Mouse (Mus musculus) forebrain, embryonic 14.5 days (tissue): ENCODE measurements around the gene Mak. TPM values are rescaled to one million over a fixed set of nuclear protein-coding genes. Genes with fewer than 3 reads are reported as not detected.

Experiments
- ATAC-seq: fragments of 200-750 bp; cut with Nextera tagmentation; 2 replicates; pipeline ENCODE4 v1.8.0; 2017; ENCODE audit warnings: mild to moderate bottlenecking, moderate library complexity
- DNase-seq: peaks from one replicate; pipeline ENCODE4 v3.0.0-alpha.2; 2015; ENCODE audit warnings: low spot score
- H3K27ac ChIP-seq: fragments of 300-500 bp; sonication (generic); 2 replicates; pipeline ENCODE4 v1.5.1; 2014; ENCODE audit warnings: low read depth, mild to moderate bottlenecking, control low read depth, low read length, moderate library complexity
- H3K27me3 ChIP-seq: fragments of 300-500 bp; sonication (generic); replicated peaks from 2 replicates; pipeline ENCODE4 v1.6.1; 2014; ENCODE audit warnings: low read length, control low read depth, mixed read lengths; ENCODE audit not compliant: control insufficient read depth, insufficient read depth
- H3K36me3 ChIP-seq: fragments of 300-500 bp; sonication (generic); 2 replicates; pipeline ENCODE4 v1.6.1; 2014; ENCODE audit warnings: low read length, control low read depth; ENCODE audit not compliant: control insufficient read depth, insufficient read depth
- H3K4me1 ChIP-seq: fragments of 300-500 bp; sonication (generic); 2 replicates; pipeline ENCODE4 v1.6.1; 2014; ENCODE audit warnings: antibody characterized with exemption, low read length, control low read depth; ENCODE audit not compliant: control insufficient read depth, insufficient read depth
- H3K4me2 ChIP-seq: fragments of 300-500 bp; sonication (generic); 2 replicates; pipeline ENCODE4 v1.6.1; 2014; ENCODE audit warnings: mild to moderate bottlenecking, control low read depth, low read length
- H3K4me3 ChIP-seq: fragments of 300-500 bp; sonication (generic); 2 replicates; pipeline ENCODE4 v1.5.1; 2014; ENCODE audit warnings: low read depth, low read length, control low read depth
- H3K9ac ChIP-seq: fragments of 300-500 bp; sonication (generic); 2 replicates; pipeline ENCODE4 v1.6.1; 2014; ENCODE audit warnings: mild to moderate bottlenecking, low read length, control low read depth, moderate library complexity
- H3K9me3 ChIP-seq: fragments of 300-500 bp; sonication (generic); replicated peaks from 2 replicates; pipeline ENCODE4 v1.6.1; 2016; ENCODE audit warnings: low read length, control low read depth, mixed read lengths; ENCODE audit not compliant: control insufficient read depth
- whole genome bisulfite sequencing: fragments of 180-500 bp; shearing (Covaris S2); extraction: QIAGEN DNeasy Blood & Tissue Kit; methylation state at CpG from one replicate; pipeline ENCODE4 v1.1.7; 2014; 5-methylcytosine and 5-hydroxymethylcytosine counted together
- polyA plus RNA-seq: library from polyadenylated mRNA; unstranded; fragments of >200 nt; fragmentation: Nextera tagmentation; extraction: Ambion mirVana; gene quantifications from 2 replicates; pipeline ENCODE4 v1.2.1, GENCODE M21; 2014

Mak gene
- polyA plus RNA-seq, 1 experiment from 2014 or later = 1.2 TPM

GRCm38 (mm10) chr13:41045901-41046300 is 33.6 kb downstream of the Mak start:
- ATAC-seq (no peak), DNase-seq (no peak)
- H3K9me3 ChIP-seq = no peaks in the 10 kb centered on the region
- H3K27me3 ChIP-seq = no peaks in the 10 kb centered on the region; the same call in 1 of the 2 replicates
- H3K27ac ChIP-seq = no peak overlapping the region
- H3K9ac ChIP-seq = no peak overlapping the region
- 93% methylated on average over 8 of the region's 8 CpGs for WGBS
- no peak overlapping the region for H3K4me2 ChIP-seq
- H3K4me1 ChIP-seq = no peaks in the 10 kb centered on the region
- H3K36me3 ChIP-seq = no peaks in the 10 kb centered on the region
- H3K4me3 ChIP-seq = no peak overlapping the region

- H3K4me3 ChIP-seq = no peak overlapping the region
- WGBS = 96% methylated on average over 4 of the region's 4 CpGs
- no peaks in the 10 kb centered on the region for H3K36me3 ChIP-seq
- H3K9me3 ChIP-seq = no peaks in the 10 kb centered on the region
- H3K4me1 ChIP-seq = no peaks in the 10 kb centered on the region
- ATAC-seq (no peak), DNase-seq (no peak)
- H3K4me2 ChIP-seq = no peak overlapping the region
- H3K27ac ChIP-seq = no peak overlapping the region
- H3K9ac ChIP-seq = no peak overlapping the region
- H3K27me3 ChIP-seq = no peaks in the 10 kb centered on the region
Measured at GRCm38 (mm10) chr13:41042511-41042910, 37.0 kb downstream of the Mak start.

GRCm38 (mm10) chr13:41030098-41030497 is 49.4 kb downstream of the Mak start:
- no peak for DNase-seq
- no peak for ATAC-seq
- H3K36me3 ChIP-seq = no peaks in the 10 kb centered on the region
- H3K9ac ChIP-seq = no peak overlapping the region
- no peaks in the 10 kb centered on the region for H3K4me1 ChIP-seq
- H3K9me3 ChIP-seq = no peaks in the 10 kb centered on the region
- 86% methylated on average over 5 of the region's 5 CpGs for WGBS
- H3K4me3 ChIP-seq = no peak overlapping the region
- no peak overlapping the region for H3K27ac ChIP-seq
- no peak overlapping the region for H3K4me2 ChIP-seq
- H3K27me3 ChIP-seq = no peaks in the 10 kb centered on the region

GRCm38 (mm10) chr13:41022099-41022498 is 57.4 kb downstream of the Mak start:
- H3K27me3 ChIP-seq = no peaks in the 10 kb centered on the region
- WGBS = 71% methylated on average over 13 of the region's 13 CpGs
- ATAC-seq (no peak), DNase-seq (no peak)
- peaks cover 2% of the 10 kb centered on the region; the same call in 1 of the 2 replicates for H3K4me1 ChIP-seq
- no peak overlapping the region for H3K9ac ChIP-seq
- no peaks in the 10 kb centered on the region for H3K9me3 ChIP-seq
- no peak overlapping the region for H3K4me2 ChIP-seq
- H3K27ac ChIP-seq = no peak overlapping the region
- H3K4me3 ChIP-seq = no peak overlapping the region
- H3K36me3 ChIP-seq = peaks cover 24% of the 10 kb centered on the region

- H3K9ac ChIP-seq = no peak overlapping the region
- no peaks in the 10 kb centered on the region for H3K27me3 ChIP-seq
- ATAC-seq (no peak), DNase-seq (no peak)
- H3K36me3 ChIP-seq = peaks cover 24% of the 10 kb centered on the region
- H3K4me2 ChIP-seq = no peak overlapping the region
- no peaks in the 10 kb centered on the region for H3K9me3 ChIP-seq
- WGBS = 89% methylated on average over 6 of the region's 6 CpGs
- no peak overlapping the region for H3K4me3 ChIP-seq
- no peak overlapping the region for H3K27ac ChIP-seq
- peaks cover 6% of the 10 kb centered on the region; the same call in 1 of the 2 replicates for H3K4me1 ChIP-seq
Measured at GRCm38 (mm10) chr13:41021607-41022006, 57.9 kb downstream of the Mak start.

GRCm38 (mm10) chr13:41020494-41020893 is 59.0 kb downstream of the Mak start:
- H3K36me3 ChIP-seq = peaks cover 24% of the 10 kb centered on the region
- H3K27ac ChIP-seq = no peak overlapping the region
- H3K27me3 ChIP-seq = no peaks in the 10 kb centered on the region
- no peaks in the 10 kb centered on the region for H3K9me3 ChIP-seq
- ATAC-seq (no peak), DNase-seq (no peak)
- H3K4me2 ChIP-seq = no peak overlapping the region
- WGBS = 77% methylated on average over 7 of the region's 7 CpGs
- no peak overlapping the region for H3K4me3 ChIP-seq
- no peak overlapping the region for H3K9ac ChIP-seq
- H3K4me1 ChIP-seq = peaks cover 10% of the 10 kb centered on the region; the same call in 1 of the 2 replicates

- peaks cover 10% of the 10 kb centered on the region; the same call in 1 of the 2 replicates for H3K4me1 ChIP-seq
- 94% methylated on average over 13 of the region's 13 CpGs for WGBS
- H3K4me2 ChIP-seq = no peak overlapping the region
- no peak for DNase-seq
- no peak overlapping the region for H3K4me3 ChIP-seq
- H3K27me3 ChIP-seq = no peaks in the 10 kb centered on the region
- H3K9me3 ChIP-seq = no peaks in the 10 kb centered on the region
- H3K36me3 ChIP-seq = peaks cover 29% of the 10 kb centered on the region
- ATAC-seq = no peak
- no peak overlapping the region for H3K9ac ChIP-seq
- H3K27ac ChIP-seq = no peak overlapping the region
Measured at GRCm38 (mm10) chr13:41018756-41019591, 60.5 kb downstream of the Mak start.

GRCm38 (mm10) chr13:41018236-41018635 is 61.3 kb downstream of the Mak start:
- 90% methylated on average over 9 of the region's 9 CpGs for WGBS
- Histone ChIP-seq H3K4me3 (no peak overlapping the region), H3K4me2 (no peak overlapping the region), H3K27ac (no peak overlapping the region), H3K4me1 (peaks cover 10% of the 10 kb centered on the region; the same call in 1 of the 2 replicates), H3K9ac (no peak overlapping the region; the same call in 1 of the 2 replicates), H3K9me3 (no peaks in the 10 kb centered on the region), H3K36me3 (peaks cover 32% of the 10 kb centered on the region), H3K27me3 (no peaks in the 10 kb centered on the region)
- DNase-seq (no peak), ATAC-seq (no peak)

GRCm38 (mm10) chr13:41017832-41018231 is 61.7 kb downstream of the Mak start:
- H3K4me2 ChIP-seq = 0 out of 2 replicates have a peak overlapping the region, but pooled peaks have one; percentile 75
- no peak for ATAC-seq
- no peaks in the 10 kb centered on the region for H3K27me3 ChIP-seq
- no peak overlapping the region for H3K4me3 ChIP-seq
- WGBS = 82% methylated on average over 4 of the region's 4 CpGs
- no peak overlapping the region; the same call in 1 of the 2 replicates for H3K9ac ChIP-seq
- no peaks in the 10 kb centered on the region for H3K9me3 ChIP-seq
- H3K4me1 ChIP-seq = peaks cover 10% of the 10 kb centered on the region; the same call in 1 of the 2 replicates
- peaks cover 36% of the 10 kb centered on the region for H3K36me3 ChIP-seq
- no peak overlapping the region for H3K27ac ChIP-seq
- no peak for DNase-seq
